ENCODE assay signal across 16 mouse cellular contexts in genomic region chr4:88561791-88562190, GRCm38 (mm10).
DNase-seq lines count a peak whose midpoint lies in the region; ATAC-seq lines count a peak whose summit lies in the region.
"Had no signal": no experiment of that assay in that cellular context is flagged by ENCODE, and none has a peak within 500 bp of the region (broad histone marks: within the 10 kb centered on the region; RNA-seq: fewer than 3 reads in every experiment).

No protein-coding gene starts in this region.

- peak; percentile 100 for ATAC-seq in cerebellum, adult (ENCODE audit: insufficient number of reproducible peaks, low FRiP score, low TSS enrichment)
- ATAC-seq: hindbrain, embryonic 16.5 days; inflammation-experienced regulatory T-cells, adult 6 months; intestine, postnatal 0 days had no signal

- DNase-seq in cerebellum, postnatal 4 days (ENCODE audit: low spot score in 2 of 2) = no peak
- DNase-seq in cerebellum, adult 9-10 months = peak; percentile 70
- DNase-seq in cerebellum, postnatal 25 days = peak; percentile 75 to 80
- DNase-seq in layer of hippocampus, adult 11-12 months (ENCODE audit: low spot score) = no peak
- no peak for DNase-seq in B cell, adult 2 months
- DNase-seq in right cerebral cortex, postnatal 14 days = no peak
- DNase-seq: adrenal gland, postnatal 10 days; gastrocnemius, postnatal 36 days; heart, adult 11 months; heart, postnatal 10 days; heart, postnatal 4 days; kidney, adult 8-10 months had no signal

Comparison
In these comparisons a context has a peak if more than half of its experiments do, and no peak if none do; other contexts are left out.
1. DNase-seq: peak in cerebellum, adult 9-10 months (single experiment) and cerebellum, postnatal 25 days (2 of 2); none in cerebellum, postnatal 4 days (0 of 2), layer of hippocampus, adult 11-12 months (single experiment), B cell, adult 2 months (0 of 2) and right cerebral cortex, postnatal 14 days (single experiment).